Mouse (Mus musculus) CH12.LX (cell line): ENCODE results near the gene Slc30a3. TPM values are rescaled to one million over a fixed set of nuclear protein-coding genes. Genes with fewer than 3 reads are reported as not detected.

Source experiments
- DNase-seq: peaks from one replicate; pipeline ENCODE4 v3.0.0-alpha.2; 2013; ENCODE audit errors: extremely low read depth
- H3K27ac ChIP-seq: 2 replicates; pipeline ENCODE4 v1.5.1; 2012; ENCODE audit warnings: low read depth, mild to moderate bottlenecking, control low read depth, moderate library complexity; ENCODE audit not compliant: insufficient read depth
- H3K27me3 ChIP-seq: replicated peaks from 2 replicates; pipeline ENCODE3; 2012; ENCODE audit warnings: inconsistent platforms
- H3K36me3 ChIP-seq, 2 experiments: replicated peaks in 1 of 2; 2 replicates each; pipeline versions ENCODE3 to v1.6.1; 2012; ENCODE audit warnings: inconsistent platforms in 1 of 2, low read length in 1 of 2, mild to moderate bottlenecking in 1 of 2, mixed read lengths in 1 of 2, moderate library complexity in 1 of 2; ENCODE audit not compliant: control insufficient read depth in 1 of 2, insufficient read depth in 1 of 2
- H3K4me1 ChIP-seq, 2 experiments: 2 replicates each; pipeline ENCODE4 v1.6.1; 2012; ENCODE audit warnings: inconsistent platforms in 1 of 2, moderate library complexity in 1 of 2; ENCODE audit not compliant: insufficient read depth in 2 of 2, control insufficient read depth in 1 of 2
- H3K4me2 ChIP-seq: 2 replicates; pipeline ENCODE4 v1.6.1; 2012; ENCODE audit warnings: low read depth, mild to moderate bottlenecking, control low read depth; ENCODE audit not compliant: poor library complexity, insufficient read depth, severe bottlenecking
- H3K4me3 ChIP-seq, 3 experiments: fragments of 150-350 bp in 1 of 3; sonication (generic) in 1 of 3; replicated peaks in 1 of 3; 2 replicates each; pipeline versions ENCODE3 to v1.5.1; 2011 to 2012; ENCODE audit warnings: low read depth in 2 of 3, low read length in 2 of 3, mild to moderate bottlenecking in 2 of 3, moderate library complexity in 2 of 3, control low read depth in 1 of 3, improper control_type of control experiment in 1 of 3, inconsistent platforms in 1 of 3, mixed read lengths in 1 of 3; ENCODE audit not compliant: poor library complexity in 1 of 3
- H3K79me2 ChIP-seq: replicated peaks from 2 replicates; pipeline ENCODE4 v1.6.1; 2012; ENCODE audit warnings: mild to moderate bottlenecking, moderate library complexity; ENCODE audit not compliant: control insufficient read depth, poor library complexity, insufficient read depth, severe bottlenecking; ENCODE audit errors: extremely low read depth
- H3K9ac ChIP-seq: 2 replicates; pipeline ENCODE4 v1.6.1; 2012; ENCODE audit warnings: low read depth, mild to moderate bottlenecking, control low read depth, moderate library complexity; ENCODE audit not compliant: insufficient read depth
- H3K9me3 ChIP-seq: replicated peaks from 2 replicates; pipeline ENCODE3; 2012; ENCODE audit warnings: low read length, inconsistent platforms, mixed read lengths
- BHLHE40 ChIP-seq: IDR thresholded peaks from 2 replicates; pipeline ENCODE4 v1.6.1; 2011; ENCODE audit warnings: mild to moderate bottlenecking, low read depth, low read length, improper control_type of control experiment
- CHD1 ChIP-seq: IDR thresholded peaks from 2 replicates; pipeline ENCODE4 v1.6.1; 2012; ENCODE audit warnings: low read depth, low read length, improper control_type of control experiment, inconsistent platforms
- CHD2 ChIP-seq: IDR thresholded peaks from 2 replicates; pipeline ENCODE4 v1.6.1; 2011; ENCODE audit warnings: low read length, improper control_type of control experiment
- CTCF ChIP-seq, 2 experiments: IDR thresholded peaks in 1 of 2; conservative IDR thresholded peaks in 1 of 2; 2 replicates each; pipeline ENCODE4 v1.5.1; 2011 to 2012; ENCODE audit warnings: low read depth in 2 of 2, low read length in 2 of 2, improper control_type of control experiment in 1 of 2, inconsistent platforms in 1 of 2, mild to moderate bottlenecking in 1 of 2, moderate library complexity in 1 of 2
- E2F4 ChIP-seq: IDR thresholded peaks from 2 replicates; pipeline ENCODE4 v1.6.1; 2011; ENCODE audit warnings: low read depth, low read length, improper control_type of control experiment; ENCODE audit not compliant: insufficient replicate concordance
- ELF1 ChIP-seq: IDR thresholded peaks from 2 replicates; pipeline ENCODE4 v1.6.1; 2014; ENCODE audit warnings: low read depth, mild to moderate bottlenecking, inconsistent platforms, low read length, improper control_type of control experiment
- ETS1 ChIP-seq: conservative IDR thresholded peaks from 2 replicates; pipeline ENCODE4 v1.6.1; 2012; ENCODE audit warnings: low read depth, mild to moderate bottlenecking, inconsistent platforms, low read length, improper control_type of control experiment, moderate library complexity
- JUND ChIP-seq: conservative IDR thresholded peaks from 2 replicates; pipeline ENCODE4 v1.6.1; 2011; ENCODE audit warnings: low read depth, low read length, improper control_type of control experiment
- KAT2A ChIP-seq: IDR thresholded peaks from 2 replicates; pipeline ENCODE4 v1.6.1; 2012; ENCODE audit warnings: low read length, improper control_type of control experiment, inconsistent platforms; ENCODE audit not compliant: insufficient replicate concordance
- MAX ChIP-seq: IDR thresholded peaks from 2 replicates; pipeline ENCODE4 v1.6.1; 2011; ENCODE audit warnings: low read length, improper control_type of control experiment
- NELFE ChIP-seq: IDR thresholded peaks from 2 replicates; pipeline ENCODE4 v1.6.1; 2011; ENCODE audit warnings: low read depth, low read length, improper control_type of control experiment
- POLR2A ChIP-seq: IDR thresholded peaks from 2 replicates; pipeline ENCODE4 v1.6.1; 2011; ENCODE audit warnings: low read depth, mild to moderate bottlenecking, improper control_type of control experiment, low read length
- POLR2AphosphoS2 ChIP-seq: IDR thresholded peaks from 2 replicates; pipeline ENCODE4 v1.6.1; 2011; ENCODE audit warnings: low read depth, low read length, improper control_type of control experiment
- RAD21 ChIP-seq: IDR thresholded peaks from 2 replicates; pipeline ENCODE4 v1.6.1; 2011; ENCODE audit warnings: low read depth, mild to moderate bottlenecking, low read length, improper control_type of control experiment, moderate library complexity
- USF1 ChIP-seq: IDR thresholded peaks from 2 replicates; pipeline ENCODE4 v1.6.1; 2014; ENCODE audit warnings: low read depth, mild to moderate bottlenecking, inconsistent platforms, low read length, improper control_type of control experiment
- dilution Hi-C: fragments of 300-500 bp; cut with MboI; formaldehyde crosslinking; loops from 2 replicates; pipeline ENCODE4 v1.14.3; 2020; ENCODE audit warnings: low sequenced_read_pairs; ENCODE audit not compliant: extremely low pct_unique_long_range_greater_than_20kb, extremely low pct_ligation_motif_present
- in situ Hi-C: fragments of 300-500 bp; cut with MboI; formaldehyde crosslinking; loops from 3 replicates; pipeline ENCODE4 v1.14.3; 2019; ENCODE audit warnings: low sequenced_read_pairs, low pct_ligation_motif_present, low pct_unique_long_range_greater_than_20kb, mixed read lengths
- polyA plus RNA-seq: library from polyadenylated mRNA; unstranded; fragments of >175 nt; gene quantifications from 2 replicates; pipeline ENCODE4 v1.2.1, GENCODE M21; 2012; ENCODE audit warnings: low read depth; ENCODE audit not compliant: insufficient read length
- total RNA-seq, 2 experiments: library from RNA; depleted of rRNA; stranded (reverse); fragments of 300-350 nt in 1 of 2; fragments of >200 nt in 1 of 2; gene quantifications; 2 replicates each; pipeline ENCODE4 v1.2.3; 2012 to 2014

Slc30a3 gene
- total and polyA plus RNA-seq, 3 experiments: not detected

- no peaks in the 10 kb centered on the region for H3K79me2 ChIP-seq
- no peak for TF ChIP-seq RAD21
- TF ChIP-seq BHLHE40: no peak
- TF ChIP-seq MAX: no peak
- TF ChIP-seq POLR2A: no peak
- no peak for TF ChIP-seq KAT2A
- no peak for TF ChIP-seq ELF1
- no peak for TF ChIP-seq CTCF (conservative IDR thresholded peaks at IDR 0.05 in 1 of 2, IDR thresholded peaks at IDR 0.05 in 1 of 2; ENCODE audit: low read depth in 2 of 2, low read length in 2 of 2)
- TF ChIP-seq ETS1: no peak
- no peak for TF ChIP-seq JUND
- no peak for TF ChIP-seq CHD2
- TF ChIP-seq POLR2AphosphoS2: no peak
- TF ChIP-seq, all 38 proteins: peak for 0
- peak overlapping the region; percentile 72 to 81 (median 73) for H3K4me3 ChIP-seq
- no peaks in the 10 kb centered on the region for H3K9me3 ChIP-seq
- H3K4me2 ChIP-seq: peak overlapping the region; percentile 31
- no peak for DNase-seq
- in situ Hi-C loops: no loop called here
- peak overlapping the region; percentile 44 for H3K9ac ChIP-seq
- H3K4me1 ChIP-seq: peaks cover 3 to 24% of the 10 kb centered on the region in 2 experiments; a peak in 2 of 4 replicates
- dilution Hi-C loops: no loop called here
- peaks cover 29 to 63% of the 10 kb centered on the region in 2 experiments for H3K36me3 ChIP-seq
- no peaks in the 10 kb centered on the region for H3K27me3 ChIP-seq
- H3K27ac ChIP-seq: no peak overlapping the region
These were observed 45.6 kb upstream of the Slc30a3 start for GRCm38 (mm10) chr5:31153516-31154151.

DNA sequence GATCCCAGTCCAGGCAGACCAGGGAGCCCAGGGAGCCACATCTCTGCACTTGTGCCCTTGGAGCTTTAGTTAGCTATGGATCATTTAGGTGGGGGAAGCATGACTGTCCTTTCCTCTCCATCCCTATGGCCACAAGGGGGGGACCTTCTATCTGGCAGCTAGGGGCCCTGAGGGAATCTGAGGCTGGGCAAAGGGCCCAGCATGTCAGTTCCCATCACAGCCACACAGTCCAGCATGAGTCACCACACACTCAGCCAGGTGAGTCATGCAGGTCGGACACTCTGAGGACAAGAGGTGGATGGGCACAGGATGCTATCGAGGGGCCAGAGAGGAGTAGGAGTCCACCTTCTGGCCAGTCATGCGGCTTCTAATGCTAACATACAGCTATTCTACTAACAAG, 43.7 kb upstream of the Slc30a3 start:
- Histone ChIP-seq H3K9ac (no peak overlapping the region), H3K4me1 (peaks cover 3 to 24% of the 10 kb centered on the region in 2 experiments; a peak in 2 of 4 replicates), H3K9me3 (no peaks in the 10 kb centered on the region), H3K79me2 (no peaks in the 10 kb centered on the region), H3K4me2 (no peak overlapping the region), H3K36me3 (peaks cover 24 to 60% of the 10 kb centered on the region in 2 experiments), H3K4me3 (no peak overlapping the region), H3K27ac (no peak overlapping the region), H3K27me3 (no peaks in the 10 kb centered on the region)
- in situ Hi-C loops (no loop called here), dilution Hi-C loops (no loop called here)
- DNase-seq: peak; percentile 10
- TF ChIP-seq NELFE (no peak), ETS1 (no peak), CTCF (conservative IDR thresholded peaks at IDR 0.05 in 1 of 2, IDR thresholded peaks at IDR 0.05 in 1 of 2; ENCODE audit: low read depth in 2 of 2, low read length in 2 of 2) (peak in 1 of 2 experiments; percentile 35; a peak in 1 of 4 replicates), CHD1 (no peak), USF1 (no peak), E2F4 (no peak)
